Mouse (Mus musculus): ENCODE results near the gene Ddx21.

DNA sequence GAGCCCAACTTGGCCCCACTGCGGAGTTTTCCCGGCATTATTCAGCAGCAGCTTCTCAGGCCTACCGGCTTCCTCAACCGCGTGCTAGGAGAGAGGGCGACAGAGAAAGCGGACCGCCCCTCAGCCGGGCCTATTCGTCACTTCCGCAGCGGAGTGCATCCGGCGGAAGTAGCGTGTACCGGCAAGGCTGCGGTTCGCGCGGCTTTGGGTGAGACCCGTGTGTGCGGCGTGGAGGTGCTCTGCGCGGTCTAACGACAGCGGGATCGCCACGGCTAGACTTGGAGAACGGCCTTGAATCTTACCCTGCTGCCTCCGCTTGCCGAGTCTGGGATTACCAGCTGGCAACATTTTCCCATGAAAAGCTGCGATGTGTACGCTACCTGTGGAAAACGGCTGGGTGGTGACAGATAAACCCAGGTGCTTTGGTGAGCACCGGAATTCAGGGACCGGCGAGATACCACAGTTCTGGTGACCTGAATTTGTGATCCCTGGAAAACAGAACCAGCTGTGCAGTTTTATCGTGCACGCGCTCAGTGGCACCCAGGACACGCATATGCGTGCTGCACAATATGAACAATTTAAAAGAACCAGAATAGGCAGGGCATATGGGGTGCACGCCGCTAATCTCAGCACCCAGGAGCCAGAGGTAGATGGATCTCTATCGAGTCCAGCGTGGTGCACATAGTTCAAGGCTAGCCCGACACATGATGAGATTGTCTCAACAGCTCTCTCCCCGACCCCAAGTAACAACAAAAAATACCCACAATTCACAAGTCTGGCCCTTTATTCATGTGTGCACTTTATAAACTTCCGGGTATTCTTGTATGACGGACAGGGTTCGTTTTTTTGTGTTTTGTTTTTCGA is at the start of gene Ddx21:
- TF ChIP-seq CTCF (IDR thresholded peaks at IDR 0.05; ENCODE audit: extremely low read depth, insufficient read length, insufficient replicate concordance, low read depth, low read length) (no peak), POLR2A (IDR thresholded peaks at IDR 0.05; ENCODE audit: low read depth, low read length) (peak; percentile 68)

All from small intestine, adult 2 months (tissue).